8 mouse cellular contexts compared by ENCODE assay signal in the genomic region with DNA sequence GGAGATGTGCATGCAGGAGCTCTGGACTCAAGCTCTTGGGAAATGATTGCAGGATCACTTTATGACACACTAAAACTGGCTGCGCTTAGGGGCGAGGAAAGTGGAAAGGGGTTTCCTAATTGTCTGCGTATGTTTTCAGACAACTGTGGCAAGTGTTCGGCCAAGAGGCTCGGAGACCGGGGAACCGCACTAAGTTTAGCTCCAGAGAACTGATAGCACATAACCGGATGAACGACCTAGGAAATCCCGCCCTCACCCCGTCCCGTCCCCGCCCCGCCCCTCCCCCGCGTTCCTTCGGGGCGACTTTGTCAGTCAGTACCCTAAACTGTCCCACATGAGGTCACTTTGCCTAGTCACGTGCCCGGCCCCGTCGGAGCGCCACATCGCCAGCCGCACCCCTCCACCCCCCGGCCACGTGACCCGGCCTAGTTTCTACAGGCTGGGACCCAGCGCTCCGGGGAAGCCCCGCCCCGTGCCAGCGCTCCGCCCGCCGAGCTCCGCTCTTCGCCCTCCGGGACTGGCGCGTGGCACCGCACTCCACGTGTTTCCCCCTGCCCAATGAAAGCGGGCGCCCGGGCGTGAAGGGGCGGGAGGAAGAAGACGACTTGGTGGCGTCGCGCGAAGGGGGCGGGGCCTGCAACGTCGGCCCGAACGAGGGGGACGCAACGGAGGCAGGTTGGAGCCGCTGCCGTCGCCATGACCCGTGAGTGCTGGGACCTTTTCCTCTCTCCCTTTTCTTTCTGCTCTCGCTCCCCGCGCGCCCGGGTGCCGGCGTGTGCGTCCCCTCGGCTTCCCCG. TPM values are rescaled to one million over a fixed set of nuclear protein-coding genes. Genes with fewer than 3 reads are reported as not detected.
DNase-seq lines count a peak whose midpoint lies in the region; ATAC-seq lines count a peak whose summit lies in the region.

Gene Serf2, plus strand, starts transcription at position 457 of the 797 bp plus-strand sequence.

- peaks cover 5% of the 10 kb centered on the region; the same call in 1 of the 2 replicates for H3K27me3 ChIP-seq in hindbrain, embryonic 15.5 days

- no peaks in the 10 kb centered on the region for H3K9me3 ChIP-seq in hindbrain, embryonic 15.5 days

- peak within 1 kb of the TSS; percentile 84 for H3K4me2 ChIP-seq in hindbrain, embryonic 15.5 days

- under 1% methylated on average over 64 of the region's 74 CpGs for WGBS in hindbrain, embryonic 15.5 days

- peak; percentile 98 for ATAC-seq in hindbrain, embryonic 15.5 days (ENCODE audit: low FRiP score, low read depth)

- H3K36me3 ChIP-seq in hindbrain, embryonic 15.5 days, result peaks cover 9% of the 10 kb centered on the region

- H3K9ac ChIP-seq in hindbrain, embryonic 15.5 days, result peak within 1 kb of the TSS; percentile 97

- peak; percentile 100 for DNase-seq in T-cell, adult 2 months (ENCODE audit: low spot score)
- DNase-seq in cerebellum, postnatal 36 days, result peak; percentile 95 to 99
- DNase-seq in frontal cortex, postnatal 36 days (ENCODE audit: low spot score in 2 of 2), result peak; percentile 98
- DNase-seq in left cerebral cortex, adult 11 months (ENCODE audit: low spot score), result peak; percentile 99
- peak; percentile 100 for DNase-seq in lung, postnatal 4 days
- peak; percentile 96 for DNase-seq in retina, postnatal 7 days (ENCODE audit: low read depth, low spot score)
- DNase-seq in urinary bladder, adult 2 months (ENCODE audit: low spot score), result peak; percentile 98

- H3K27ac ChIP-seq in hindbrain, embryonic 15.5 days (replicated peaks), result peak within 1 kb of the TSS; percentile 98

- peak within 1 kb of the TSS; percentile 99 for H3K4me3 ChIP-seq in hindbrain, embryonic 15.5 days

- peaks cover 24% of the 10 kb centered on the region for H3K4me1 ChIP-seq in hindbrain, embryonic 15.5 days (replicated peaks)

RNA-seq across cellular contexts. Expression of gene Serf2, which starts in this region (rescaled TPM):
- 281 and 313 TPM in 2 replicates for polyA plus RNA-seq in hindbrain, embryonic 15.5 days (2015; fragmentation: Nextera tagmentation; extraction: Ambion mirVana)
- polyA plus RNA-seq in urinary bladder, adult 2 months (2012; rRNA removed), result 328 and 503 TPM in 2 replicates

Comparison
In these comparisons a context has a peak if more than half of its experiments do, and no peak if none do; other contexts are left out.
1. Peak in every context shown above with its lines: DNase-seq, ATAC-seq, H3K4me3 ChIP-seq and H3K27ac ChIP-seq.